Mouse (Mus musculus): ENCODE results near the gene Armh3. TPM values are rescaled to one million over a fixed set of nuclear protein-coding genes. Genes with fewer than 3 reads are reported as not detected.

Armh3 gene
- polyA plus RNA-seq (2012; rRNA removed), result 5.6 TPM in 2 replicates

DNA sequence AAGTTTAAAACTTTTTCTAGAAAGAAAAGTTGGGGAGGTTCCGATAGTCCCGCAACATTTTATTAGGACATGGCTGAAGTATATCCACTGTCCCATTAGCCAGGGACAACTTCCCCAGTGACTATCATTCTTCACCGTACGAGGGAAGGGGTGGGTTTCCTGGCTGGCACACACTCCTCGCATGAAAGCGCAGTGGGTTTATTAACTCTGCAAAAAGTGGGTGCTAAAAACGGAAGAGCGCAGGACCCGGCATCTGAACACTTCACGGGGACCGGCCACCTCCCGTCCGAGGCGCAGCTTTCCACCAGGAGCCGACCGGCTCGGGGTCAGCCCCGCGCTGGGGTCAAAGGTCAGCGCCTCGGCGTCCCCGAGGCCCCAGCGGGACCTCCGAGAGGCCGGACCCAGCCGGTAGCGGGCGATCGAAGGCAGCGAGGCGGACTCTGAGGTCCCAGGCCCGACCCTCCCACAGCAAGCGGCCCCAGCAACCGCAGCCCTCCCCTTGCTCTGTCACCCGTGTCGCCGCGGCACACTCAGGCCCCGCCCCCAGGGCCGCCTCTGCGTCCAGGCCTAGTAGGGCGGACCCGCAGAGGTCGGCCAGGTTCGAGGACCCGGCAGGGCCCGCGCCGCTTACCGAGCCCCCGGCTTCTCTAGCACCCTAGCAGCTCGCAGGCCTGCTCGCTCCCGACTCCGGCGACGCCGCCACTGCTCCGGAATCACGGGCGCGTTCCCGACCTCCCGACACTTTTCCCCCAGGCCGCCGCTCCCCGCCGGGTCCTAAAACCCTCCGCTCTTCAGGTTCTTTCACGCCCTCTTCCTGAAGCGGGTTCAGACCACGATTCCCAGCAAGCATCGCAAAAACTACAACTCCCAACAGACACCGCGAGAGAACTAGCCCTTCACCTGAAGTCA lies at the start of gene Armh3:
Gene Armh3 (minus strand): TSS at position 704 of the 909 bp plus-strand sequence.
- Histone ChIP-seq H3K27me3 (ENCODE audit: control insufficient read depth, insufficient read depth, low read length) (no peaks in the 10 kb centered on the region), H3K4me1 (ENCODE audit: control insufficient read depth, insufficient read depth, insufficient read length) (peaks cover 2% of the 10 kb centered on the region; the same call in 1 of the 2 replicates), H3K36me3 (ENCODE audit: control insufficient read depth, insufficient read depth, low read length) (no peaks in the 10 kb centered on the region), H3K27ac (ENCODE audit: insufficient read depth, low read length) (peak within 1 kb of the TSS; percentile 99), H3K4me3 (ENCODE audit: extremely low read depth, insufficient read depth, insufficient read length) (peak within 1 kb of the TSS; percentile 85)
- peak; percentile 87 to 95 for DNase-seq (ENCODE audit: low read depth in 1 of 2, low spot score in 2 of 2)
- TF ChIP-seq POLR2A (IDR thresholded peaks at IDR 0.05; ENCODE audit: low read depth, low read length) (peak; percentile 25), CTCF (IDR thresholded peaks at IDR 0.05; ENCODE audit: extremely low read depth, insufficient read depth, insufficient read length, insufficient replicate concordance) (no peak)
- WGBS, result 1% methylated on average over 74 of the region's 76 CpGs

GRCm38 (mm10) chr19:46047426-46047825 lies 49.1 kb upstream of the Armh3 start:
- Histone ChIP-seq H3K27ac (ENCODE audit: insufficient read depth, low read length) (no peak overlapping the region), H3K36me3 (ENCODE audit: control insufficient read depth, insufficient read depth, low read length) (no peaks in the 10 kb centered on the region), H3K4me3 (ENCODE audit: extremely low read depth, insufficient read depth, insufficient read length) (no peak overlapping the region), H3K4me1 (ENCODE audit: control insufficient read depth, insufficient read depth, insufficient read length) (peaks cover 20% of the 10 kb centered on the region), H3K27me3 (ENCODE audit: control insufficient read depth, insufficient read depth, low read length) (no peaks in the 10 kb centered on the region)
- 83% methylated on average over 2 of the region's 2 CpGs for WGBS
- DNase-seq (ENCODE audit: low read depth in 1 of 2, low spot score in 2 of 2), result no peak
- TF ChIP-seq POLR2A (IDR thresholded peaks at IDR 0.05; ENCODE audit: low read depth, low read length) (no peak), CTCF (IDR thresholded peaks at IDR 0.05; ENCODE audit: extremely low read depth, insufficient read depth, insufficient read length, insufficient replicate concordance) (no peak)

GRCm38 (mm10) chr19:46046621-46047025 lies 48.3 kb upstream of the Armh3 start:
- Histone ChIP-seq H3K27ac (ENCODE audit: insufficient read depth, low read length) (no peak overlapping the region), H3K4me1 (ENCODE audit: control insufficient read depth, insufficient read depth, insufficient read length) (peaks cover 26% of the 10 kb centered on the region), H3K27me3 (ENCODE audit: control insufficient read depth, insufficient read depth, low read length) (no peaks in the 10 kb centered on the region), H3K36me3 (ENCODE audit: control insufficient read depth, insufficient read depth, low read length) (no peaks in the 10 kb centered on the region), H3K4me3 (ENCODE audit: extremely low read depth, insufficient read depth, insufficient read length) (no peak overlapping the region)
- WGBS, result 45% methylated on average over 10 of the region's 10 CpGs
- no peak for DNase-seq (ENCODE audit: low read depth in 1 of 2, low spot score in 2 of 2)
- no peak for TF ChIP-seq POLR2A (IDR thresholded peaks at IDR 0.05; ENCODE audit: low read depth, low read length)
- TF ChIP-seq CTCF (IDR thresholded peaks at IDR 0.05; ENCODE audit: extremely low read depth, insufficient read depth, insufficient read length, insufficient replicate concordance), result no peak

- no peak for DNase-seq (ENCODE audit: low read depth in 1 of 2, low spot score in 2 of 2)
- peak overlapping the region; percentile 94 for H3K27ac ChIP-seq (ENCODE audit: insufficient read depth, low read length)
- 3% methylated on average over 7 of the region's 7 CpGs for WGBS
Observed at GRCm38 (mm10) chr19:46045696-46046311, 47.5 kb upstream of the Armh3 start.

DNA sequence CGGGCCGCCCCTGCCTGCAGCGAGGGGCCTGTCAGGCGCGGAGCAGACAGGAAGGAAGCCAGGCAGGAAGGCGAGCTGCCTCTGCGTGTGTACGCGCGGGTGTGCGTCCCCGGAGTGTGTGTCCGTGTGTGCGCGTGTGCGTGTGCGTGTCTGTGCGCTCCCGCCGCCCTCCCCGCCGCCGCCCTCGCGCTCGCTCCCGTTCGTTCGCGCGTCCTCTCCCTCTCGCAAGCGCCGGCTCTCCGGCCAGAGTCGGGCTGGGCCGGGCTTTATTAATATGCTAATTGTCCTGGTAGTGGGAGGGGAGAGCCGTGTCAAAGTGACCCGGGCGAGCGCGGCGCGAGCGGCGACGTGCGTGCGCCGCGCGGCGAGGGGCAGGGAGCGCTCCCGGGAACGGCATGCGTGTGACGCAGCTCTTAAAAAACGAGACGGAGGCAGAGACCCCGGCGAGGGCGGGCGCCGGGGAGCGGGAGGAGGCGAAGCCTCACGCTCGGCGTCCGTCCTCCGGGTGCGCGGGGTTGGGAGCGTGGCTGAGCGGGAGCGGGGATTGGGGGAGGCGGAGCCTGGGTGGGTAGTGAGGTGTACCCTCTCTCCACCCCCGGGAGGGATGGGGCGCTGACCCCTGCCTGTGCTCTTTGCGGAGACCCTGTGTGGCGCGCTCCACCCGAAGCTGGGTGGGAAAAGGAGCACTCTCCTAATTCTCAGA lies 46.9 kb upstream of the Armh3 start, which contains the start of gene Ldb1:
Gene Ldb1 (minus strand): TSS at position 222 of the 703 bp plus-strand sequence.
- peak within 1 kb of the TSS; percentile 94 for H3K27ac ChIP-seq (ENCODE audit: insufficient read depth, low read length)
- H3K27me3 ChIP-seq (ENCODE audit: control insufficient read depth, insufficient read depth, low read length), result no peaks in the 10 kb centered on the region
- H3K4me1 ChIP-seq (ENCODE audit: control insufficient read depth, insufficient read depth, insufficient read length), result peaks cover 34% of the 10 kb centered on the region; the same call in 1 of the 2 replicates
- TF ChIP-seq POLR2A (IDR thresholded peaks at IDR 0.05; ENCODE audit: low read depth, low read length), result peak; percentile 43
- TF ChIP-seq CTCF (IDR thresholded peaks at IDR 0.05; ENCODE audit: extremely low read depth, insufficient read depth, insufficient read length, insufficient replicate concordance), result no peak
- DNase-seq (ENCODE audit: low read depth in 1 of 2, low spot score in 2 of 2), result peak; percentile 53 to 74
- under 1% methylated on average over 83 of the region's 84 CpGs for WGBS
- H3K4me3 ChIP-seq (ENCODE audit: extremely low read depth, insufficient read depth, insufficient read length), result peak within 1 kb of the TSS; percentile 81
- no peaks in the 10 kb centered on the region for H3K36me3 ChIP-seq (ENCODE audit: control insufficient read depth, insufficient read depth, low read length)

More at GRCm38 (mm10) chr19:46045696-46046311, 47.5 kb upstream of the Armh3 start:
- TF ChIP-seq POLR2A (IDR thresholded peaks at IDR 0.05; ENCODE audit: low read depth, low read length), result no peak
- TF ChIP-seq CTCF (IDR thresholded peaks at IDR 0.05; ENCODE audit: extremely low read depth, insufficient read depth, insufficient read length, insufficient replicate concordance), result no peak
- Histone ChIP-seq H3K36me3 (ENCODE audit: control insufficient read depth, insufficient read depth, low read length) (no peaks in the 10 kb centered on the region), H3K27me3 (ENCODE audit: control insufficient read depth, insufficient read depth, low read length) (no peaks in the 10 kb centered on the region), H3K4me1 (ENCODE audit: control insufficient read depth, insufficient read depth, insufficient read length) (peaks cover 34% of the 10 kb centered on the region), H3K4me3 (ENCODE audit: extremely low read depth, insufficient read depth, insufficient read length) (peak overlapping the region; percentile 81)

- Histone ChIP-seq H3K27ac (ENCODE audit: insufficient read depth, low read length) (peak within 1 kb of the TSS; percentile 94), H3K27me3 (ENCODE audit: control insufficient read depth, insufficient read depth, low read length) (no peaks in the 10 kb centered on the region), H3K36me3 (ENCODE audit: control insufficient read depth, insufficient read depth, low read length) (no peaks in the 10 kb centered on the region), H3K4me1 (ENCODE audit: control insufficient read depth, insufficient read depth, insufficient read length) (peaks cover 34% of the 10 kb centered on the region; the same call in 1 of the 2 replicates), H3K4me3 (ENCODE audit: extremely low read depth, insufficient read depth, insufficient read length) (peak within 1 kb of the TSS; percentile 81)
- DNase-seq (ENCODE audit: low read depth in 1 of 2, low spot score in 2 of 2), result no peak
- TF ChIP-seq CTCF (IDR thresholded peaks at IDR 0.05; ENCODE audit: extremely low read depth, insufficient read depth, insufficient read length, insufficient replicate concordance) (no peak), POLR2A (IDR thresholded peaks at IDR 0.05; ENCODE audit: low read depth, low read length) (no peak)
- 1% methylated on average over 34 of the region's 34 CpGs for WGBS
Observed at GRCm38 (mm10) chr19:46044271-46044992, 46.1 kb upstream of the Armh3 start, which contains the start of gene Pprc1. Pprc1 (plus strand) TSS chr19:46044886.
